Mouse (Mus musculus) hindbrain, embryonic 14.5 days (tissue): ENCODE measurements around the gene 1700011L22Rik. TPM values are rescaled to one million over a fixed set of nuclear protein-coding genes. Genes with fewer than 3 reads are reported as not detected.

Experiments used
- ATAC-seq: fragments of 200-750 bp; cut with Nextera tagmentation; 2 replicates; pipeline ENCODE4 v1.8.0; 2017; ENCODE audit warnings: moderate number of reproducible peaks, mild to moderate bottlenecking, moderate TSS enrichment, moderate library complexity; ENCODE audit not compliant: low FRiP score
- DNase-seq: peaks from one replicate; pipeline ENCODE4 v3.0.0-alpha.2; 2015; ENCODE audit warnings: low spot score
- H3K27ac ChIP-seq: fragments of 300-500 bp; sonication (generic); 2 replicates; pipeline ENCODE4 v1.5.1; 2014; ENCODE audit warnings: mild to moderate bottlenecking, moderate library complexity
- H3K27me3 ChIP-seq: fragments of 300-500 bp; sonication (generic); 2 replicates; pipeline ENCODE4 v1.6.1; 2014; ENCODE audit warnings: mild to moderate bottlenecking, low read length, mixed read lengths; ENCODE audit not compliant: control insufficient read depth, insufficient read depth
- H3K36me3 ChIP-seq: fragments of 300-500 bp; sonication (generic); replicated peaks from 2 replicates; pipeline ENCODE4 v1.6.1; 2014; ENCODE audit not compliant: control insufficient read depth, insufficient read depth
- H3K4me1 ChIP-seq: fragments of 300-500 bp; sonication (generic); replicated peaks from 2 replicates; pipeline ENCODE4 v1.6.1; 2014; ENCODE audit warnings: antibody characterized with exemption, low read length, mixed read lengths; ENCODE audit not compliant: control insufficient read depth, insufficient read depth
- H3K4me2 ChIP-seq: fragments of 300-500 bp; sonication (generic); replicated peaks from 2 replicates; pipeline ENCODE4 v1.6.1; 2014; ENCODE audit warnings: mild to moderate bottlenecking, moderate library complexity
- H3K4me3 ChIP-seq: fragments of 300-500 bp; sonication (generic); replicated peaks from 2 replicates; pipeline ENCODE4 v1.5.1; 2014; ENCODE audit warnings: mild to moderate bottlenecking, low read length
- H3K9ac ChIP-seq: fragments of 300-500 bp; sonication (generic); 2 replicates; pipeline ENCODE4 v1.6.1; 2014
- H3K9me3 ChIP-seq: fragments of 300-500 bp; sonication (generic); 2 replicates; pipeline ENCODE4 v1.6.1; 2016; ENCODE audit warnings: low read length; ENCODE audit not compliant: control insufficient read depth
- WGBS: fragments of 180-500 bp; shearing (Covaris S2); extraction: QIAGEN DNeasy Blood & Tissue Kit; methylation state at CpG from one replicate; pipeline ENCODE4 v1.1.7; 2014; 5-methylcytosine and 5-hydroxymethylcytosine counted together
- polyA plus RNA-seq: library from polyadenylated mRNA; unstranded; fragments of >200 nt; fragmentation: Nextera tagmentation; extraction: Ambion mirVana; gene quantifications from 2 replicates; pipeline ENCODE4 v1.2.1, GENCODE M21; 2014

The 1700011L22Rik gene
- polyA plus RNA-seq, 1 experiment from 2014 or later: not detected

DNA sequence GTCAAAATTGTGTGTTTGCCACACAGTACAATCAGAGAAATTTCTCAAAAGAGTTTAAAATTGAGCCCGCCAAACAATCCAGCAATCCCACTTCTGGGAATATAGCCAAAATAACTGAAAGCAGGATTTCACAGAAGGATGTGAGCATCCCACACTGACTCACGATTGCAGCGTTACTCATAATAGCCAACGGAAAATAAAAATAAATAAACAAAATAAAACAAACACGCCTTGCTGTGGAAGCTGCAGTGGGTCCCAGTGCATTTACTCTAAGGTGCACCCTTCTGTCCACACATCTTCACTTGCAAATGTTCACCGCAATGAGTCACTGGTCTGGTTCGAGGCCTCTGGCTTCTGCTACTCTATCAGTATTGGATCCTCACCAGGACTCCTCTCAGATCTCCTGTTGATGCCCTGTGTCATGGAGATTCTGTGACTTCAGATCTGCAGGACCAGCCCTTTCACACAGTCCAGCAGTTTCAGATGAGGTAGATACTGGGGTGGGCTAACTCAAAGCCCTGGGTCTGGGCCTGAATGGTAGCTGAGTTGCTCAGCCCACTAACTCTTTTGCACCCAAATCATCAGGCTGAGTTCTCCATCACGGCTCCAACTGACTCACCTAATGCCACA is 7.8 kb upstream of the 1700011L22Rik start:
- H3K4me1 ChIP-seq: no peaks in the 10 kb centered on the region
- no peaks in the 10 kb centered on the region for H3K27me3 ChIP-seq
- no peak overlapping the region for H3K4me2 ChIP-seq
- no peak for DNase-seq
- ATAC-seq: no peak
- no peak overlapping the region for H3K4me3 ChIP-seq
- 82% methylated on average over 8 of the region's 8 CpGs for WGBS
- no peaks in the 10 kb centered on the region for H3K36me3 ChIP-seq
- H3K9ac ChIP-seq: no peak overlapping the region
- H3K9me3 ChIP-seq: no peaks in the 10 kb centered on the region
- no peak overlapping the region for H3K27ac ChIP-seq

- Histone ChIP-seq H3K36me3 (no peaks in the 10 kb centered on the region), H3K4me1 (no peaks in the 10 kb centered on the region), H3K4me2 (no peak overlapping the region), H3K9me3 (no peaks in the 10 kb centered on the region), H3K27ac (no peak overlapping the region), H3K4me3 (no peak overlapping the region), H3K27me3 (no peaks in the 10 kb centered on the region), H3K9ac (no peak overlapping the region)
- ATAC-seq: no peak
- WGBS: 77% methylated on average over 6 of the region's 6 CpGs
- no peak for DNase-seq
Measured at GRCm38 (mm10) chr8:79253742-79254141, 5.4 kb upstream of the 1700011L22Rik start.

DNA sequence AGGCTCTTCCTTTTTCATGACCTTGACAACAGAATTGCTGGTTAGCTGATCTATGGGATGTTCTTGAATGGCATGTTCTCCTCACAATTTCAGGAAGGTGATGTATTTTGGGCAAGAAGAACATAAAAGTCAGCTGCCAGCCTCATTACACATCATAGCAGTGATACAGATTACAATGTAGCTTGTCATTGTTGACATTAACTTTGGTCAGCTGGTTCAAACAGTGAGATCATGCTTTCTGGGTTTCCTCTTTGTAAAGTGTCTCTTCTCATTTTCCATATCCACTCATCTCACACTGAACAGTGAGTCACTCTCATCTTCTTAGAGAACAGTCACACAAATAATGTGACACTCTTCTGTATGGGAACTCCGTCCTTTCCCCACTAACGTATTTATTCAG is 4.9 kb downstream of the 1700011L22Rik start:
- ATAC-seq: no peak
- H3K36me3 ChIP-seq: no peaks in the 10 kb centered on the region
- WGBS: 89% methylated on average over 2 of the region's 2 CpGs

GRCm38 (mm10) chr8:79239996-79240395 is 8.4 kb downstream of the 1700011L22Rik start:
- no peak overlapping the region for H3K4me2 ChIP-seq
- no peak overlapping the region for H3K9ac ChIP-seq
- no peak overlapping the region for H3K27ac ChIP-seq
- H3K4me1 ChIP-seq: no peaks in the 10 kb centered on the region
- no peaks in the 10 kb centered on the region for H3K27me3 ChIP-seq
- no peak for DNase-seq
- no peaks in the 10 kb centered on the region for H3K36me3 ChIP-seq
- ATAC-seq: no peak
- H3K9me3 ChIP-seq: no peaks in the 10 kb centered on the region
- no peak overlapping the region for H3K4me3 ChIP-seq
- WGBS: 88% methylated on average over 7 of the region's 7 CpGs

More for the DNA sequence above, 4.9 kb downstream of the 1700011L22Rik start:
- no peak overlapping the region for H3K4me2 ChIP-seq
- no peak overlapping the region for H3K9ac ChIP-seq
- no peak overlapping the region for H3K4me3 ChIP-seq
- H3K9me3 ChIP-seq: no peaks in the 10 kb centered on the region
- no peaks in the 10 kb centered on the region for H3K4me1 ChIP-seq
- no peaks in the 10 kb centered on the region for H3K27me3 ChIP-seq
- no peak overlapping the region for H3K27ac ChIP-seq
- DNase-seq: no peak

DNA sequence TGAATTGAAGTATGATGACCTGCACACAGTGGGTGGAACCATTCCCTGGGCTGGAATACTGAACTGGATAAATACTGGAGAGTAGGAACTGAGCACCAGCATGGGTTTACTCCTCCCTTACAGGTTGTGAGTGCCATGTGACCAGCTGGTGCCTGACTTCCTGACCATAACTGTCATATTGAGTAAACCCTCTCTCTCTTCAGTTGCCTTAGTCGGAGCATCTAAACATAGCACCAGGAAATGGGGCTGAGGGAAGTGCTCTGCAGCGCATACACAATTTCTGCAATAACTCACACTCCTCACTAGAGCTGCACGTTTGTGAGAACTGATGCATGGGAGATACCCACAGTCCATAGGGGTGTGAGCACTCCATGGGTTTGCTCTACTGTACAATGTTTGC is 9.1 kb downstream of the 1700011L22Rik start:
- 85% methylated on average over 3 of the region's 3 CpGs for WGBS
- ATAC-seq (no peak), DNase-seq (no peak)
- H3K9ac ChIP-seq: no peak overlapping the region
- no peaks in the 10 kb centered on the region for H3K36me3 ChIP-seq
- no peak overlapping the region for H3K4me2 ChIP-seq
- H3K27me3 ChIP-seq: no peaks in the 10 kb centered on the region
- H3K27ac ChIP-seq: no peak overlapping the region
- H3K4me1 ChIP-seq: no peaks in the 10 kb centered on the region
- no peaks in the 10 kb centered on the region for H3K9me3 ChIP-seq
- H3K4me3 ChIP-seq: no peak overlapping the region

DNA sequence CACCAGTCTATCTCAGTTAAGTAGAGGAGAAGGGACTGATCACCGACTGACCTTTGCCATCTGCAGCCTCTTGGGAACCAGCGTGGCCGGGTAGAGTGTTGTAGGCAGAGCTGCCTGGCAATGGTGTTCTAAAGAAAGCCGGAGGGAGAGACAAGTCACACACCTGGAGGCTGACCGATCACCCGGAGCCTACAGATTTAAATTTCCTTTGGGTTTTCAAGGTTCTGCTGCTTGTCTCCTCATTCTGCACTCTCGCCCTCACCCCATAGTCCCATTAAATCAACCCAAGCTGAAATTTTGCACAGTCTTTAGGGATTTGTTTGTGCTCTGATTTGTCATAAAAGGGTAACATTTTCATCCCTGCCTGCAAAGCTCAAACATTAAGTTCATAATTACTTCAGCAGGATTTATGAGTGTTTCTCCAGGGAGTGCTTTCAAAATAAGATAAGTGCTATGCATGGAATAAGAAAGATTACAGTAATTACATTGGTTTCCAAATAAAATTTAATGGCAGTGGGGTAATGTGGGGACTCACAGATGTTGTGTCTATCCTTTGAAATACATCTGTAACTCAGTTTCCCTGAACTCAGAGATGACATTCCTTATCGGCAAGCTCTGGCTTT is 19.0 kb downstream of the 1700011L22Rik start:
- no peaks in the 10 kb centered on the region for H3K36me3 ChIP-seq
- no peaks in the 10 kb centered on the region for H3K9me3 ChIP-seq
- no peak for ATAC-seq
- H3K27ac ChIP-seq: no peak overlapping the region
- H3K4me2 ChIP-seq: no peak overlapping the region
- no peak overlapping the region for H3K9ac ChIP-seq
- no peaks in the 10 kb centered on the region; the same call in 1 of the 2 replicates for H3K4me1 ChIP-seq
- no peak overlapping the region for H3K4me3 ChIP-seq
- peak; percentile 22 for DNase-seq
- WGBS: 85% methylated on average over 8 of the region's 8 CpGs
- H3K27me3 ChIP-seq: no peaks in the 10 kb centered on the region

DNA sequence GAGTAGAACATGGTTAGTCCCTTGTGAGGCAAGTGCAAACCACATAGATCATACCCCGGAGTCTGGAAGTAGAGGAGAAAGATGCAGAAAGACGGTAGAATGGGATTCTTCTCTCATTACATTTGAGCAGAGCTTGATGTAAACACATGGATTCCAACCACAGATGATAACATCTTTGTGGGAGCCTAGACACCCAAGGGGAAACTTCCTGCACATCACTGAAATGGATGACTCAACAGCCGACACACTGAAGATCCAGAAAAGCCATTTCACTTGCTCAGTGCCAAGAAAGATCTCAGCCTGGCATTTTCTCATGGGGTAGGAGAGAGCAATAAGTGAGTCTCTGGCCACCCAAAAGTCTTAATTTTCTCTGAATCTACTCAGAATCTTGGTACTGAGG is 20.5 kb downstream of the 1700011L22Rik start:
- 87% methylated on average over 3 of the region's 3 CpGs for WGBS
- Histone ChIP-seq H3K27me3 (no peaks in the 10 kb centered on the region), H3K36me3 (no peaks in the 10 kb centered on the region), H3K9ac (no peak overlapping the region), H3K4me3 (no peak overlapping the region), H3K27ac (no peak overlapping the region), H3K9me3 (no peaks in the 10 kb centered on the region), H3K4me2 (no peak overlapping the region), H3K4me1 (no peaks in the 10 kb centered on the region; the same call in 1 of the 2 replicates)
- peak; percentile 7 for DNase-seq
- ATAC-seq: no peak

DNA sequence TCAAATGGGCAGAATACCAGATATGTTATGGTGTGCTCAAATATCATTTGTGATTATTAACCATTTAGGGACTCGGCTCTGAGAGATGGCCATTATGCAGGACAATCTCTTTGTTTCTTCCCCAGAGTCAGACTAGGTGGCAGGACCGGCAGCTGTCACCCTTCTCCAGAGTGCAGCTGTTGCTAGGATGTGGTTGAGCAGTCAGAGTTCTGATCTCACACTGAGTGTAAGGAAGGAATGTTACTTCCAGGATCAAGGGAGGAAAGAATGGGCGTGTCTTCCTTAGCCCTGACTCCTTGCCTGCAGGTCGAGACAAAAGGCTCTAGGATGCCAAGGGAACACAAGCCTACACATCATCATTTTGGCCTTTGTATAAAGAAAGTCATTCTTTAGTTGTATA is 21.2 kb downstream of the 1700011L22Rik start:
- ATAC-seq (no peak), DNase-seq (no peak)
- H3K4me1 ChIP-seq: no peaks in the 10 kb centered on the region; the same call in 1 of the 2 replicates
- no peak overlapping the region for H3K4me2 ChIP-seq
- H3K4me3 ChIP-seq: no peak overlapping the region
- no peak overlapping the region for H3K27ac ChIP-seq
- H3K36me3 ChIP-seq: no peaks in the 10 kb centered on the region
- H3K9ac ChIP-seq: no peak overlapping the region
- 77% methylated on average over 4 of the region's 4 CpGs for WGBS
- H3K9me3 ChIP-seq: no peaks in the 10 kb centered on the region
- no peaks in the 10 kb centered on the region for H3K27me3 ChIP-seq

DNA sequence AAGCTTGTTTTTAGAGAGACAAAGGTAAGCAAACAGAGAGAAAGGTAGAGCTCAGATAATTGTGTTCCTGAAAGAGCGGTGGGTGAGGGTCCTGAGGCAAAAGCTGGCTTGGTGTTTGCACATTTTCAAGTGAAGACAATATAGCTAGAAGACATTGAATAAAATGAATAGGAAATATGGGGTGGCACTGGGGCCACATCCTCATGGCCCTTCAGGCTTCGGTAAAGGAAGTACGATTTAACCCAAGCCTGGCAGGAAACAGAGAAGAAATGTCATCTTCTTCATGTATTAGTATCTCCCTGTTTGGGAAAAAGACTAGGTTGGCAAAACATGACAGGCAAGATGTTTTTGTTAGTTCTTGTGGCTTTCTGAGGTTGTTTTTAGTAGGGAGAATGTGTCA is 22.3 kb downstream of the 1700011L22Rik start:
- no peak overlapping the region for H3K4me3 ChIP-seq
- 96% methylated on average over 3 of the region's 3 CpGs for WGBS
- H3K4me2 ChIP-seq: no peak overlapping the region
- no peak for ATAC-seq
- no peaks in the 10 kb centered on the region for H3K27me3 ChIP-seq
- no peak overlapping the region for H3K27ac ChIP-seq
- H3K4me1 ChIP-seq: no peaks in the 10 kb centered on the region; the same call in 1 of the 2 replicates
- no peaks in the 10 kb centered on the region for H3K9me3 ChIP-seq
- no peak overlapping the region for H3K9ac ChIP-seq
- no peak for DNase-seq
- H3K36me3 ChIP-seq: no peaks in the 10 kb centered on the region
